Mouse (Mus musculus) forebrain, embryonic 10.5 days (tissue): ENCODE results near the gene A430078G23Rik. TPM values are rescaled to one million over a fixed set of nuclear protein-coding genes. Genes with fewer than 3 reads are reported as not detected.
A peak's percentile ranks its signal among the peaks of the same experiment; 100 is the strongest.
"Not testable (repeated sequence)": the region's sequence is repeated elsewhere in the genome, so short reads cannot be mapped to it uniquely, and the experiment has no call there.

Experiments used
- DNase-seq: peaks from one replicate; pipeline ENCODE4 v3.0.0-alpha.2; 2017; ENCODE audit warnings: low spot score; ENCODE audit errors: extremely low spot score
- H3K27ac ChIP-seq: fragments of 300-500 bp; sonication (generic); 2 replicates; pipeline ENCODE4 v1.5.1; 2016; ENCODE audit warnings: mild to moderate bottlenecking
- H3K27me3 ChIP-seq: fragments of 300-500 bp; sonication (generic); 2 replicates; pipeline ENCODE4 v1.6.1; 2016; ENCODE audit warnings: mild to moderate bottlenecking; ENCODE audit not compliant: poor library complexity, severe bottlenecking
- H3K36me3 ChIP-seq: fragments of 300-500 bp; sonication (generic); replicated peaks from 2 replicates; pipeline ENCODE4 v1.6.1; 2016; ENCODE audit warnings: mild to moderate bottlenecking, moderate library complexity
- H3K4me1 ChIP-seq: fragments of 300-500 bp; sonication (generic); 2 replicates; pipeline ENCODE4 v1.6.1; 2016
- H3K4me3 ChIP-seq: fragments of 300-500 bp; sonication (generic); 2 replicates; pipeline ENCODE4 v1.5.1; 2016; ENCODE audit warnings: mild to moderate bottlenecking, moderate library complexity
- H3K9me3 ChIP-seq: fragments of 300-500 bp; sonication (generic); 2 replicates; pipeline ENCODE4 v1.6.1; 2016; ENCODE audit warnings: mild to moderate bottlenecking, moderate library complexity
- WGBS: fragments of 180-500 bp; shearing (Covaris S2); methylation state at CpG from one replicate; pipeline ENCODE4 v1.1.7; 2016; 5-methylcytosine and 5-hydroxymethylcytosine counted together
- polyA plus RNA-seq: library from polyadenylated mRNA; unstranded; fragments of >200 nt; fragmentation: Nextera tagmentation; extraction: Ambion mirVana; gene quantifications from 2 replicates; pipeline ENCODE4 v1.2.1, GENCODE M21; 2016

A430078G23Rik gene
- polyA plus RNA-seq, 1 experiment from 2014 or later, result not detected

DNA sequence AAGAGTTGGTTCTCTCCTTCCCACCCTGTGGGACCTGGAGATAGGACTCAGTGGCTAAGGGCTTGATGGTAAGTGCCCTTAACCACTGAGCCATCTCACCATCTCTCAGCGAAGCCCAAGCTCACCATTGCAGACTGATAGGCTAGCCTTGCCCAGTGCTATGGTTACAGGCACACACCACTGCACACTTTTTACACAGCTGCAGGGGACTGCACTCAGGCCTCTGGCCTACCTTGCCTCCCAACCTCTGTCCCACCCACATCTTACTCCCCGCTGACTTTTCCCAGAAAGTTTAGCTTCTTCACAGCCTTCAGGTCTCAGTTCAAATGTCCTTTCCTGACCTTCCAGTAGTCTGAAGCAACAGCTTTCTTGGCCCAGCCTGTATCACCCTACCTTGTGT is 21.5 kb upstream of the A430078G23Rik start:
- no peak for DNase-seq
- no peak overlapping the region for H3K27ac ChIP-seq
- 91% methylated on average over 2 of the region's 2 CpGs for WGBS

GRCm38 (mm10) chr8:3335881-3336280 is 17.3 kb upstream of the A430078G23Rik start:
- Histone ChIP-seq H3K27ac (no peak overlapping the region), H3K4me3 (no peak overlapping the region), H3K9me3 (peaks cover 3% of the 10 kb centered on the region; the same call in 1 of the 2 replicates), H3K27me3 (no peaks in the 10 kb centered on the region), H3K4me1 (no peaks in the 10 kb centered on the region), H3K36me3 (no peaks in the 10 kb centered on the region)
- WGBS, result 73% methylated on average over 1 of the region's 1 CpGs
- no peak for DNase-seq

More for the DNA sequence above, 21.5 kb upstream of the A430078G23Rik start:
- H3K4me1 ChIP-seq, result no peaks in the 10 kb centered on the region
- H3K36me3 ChIP-seq, result no peaks in the 10 kb centered on the region
- H3K27me3 ChIP-seq, result no peaks in the 10 kb centered on the region
- H3K4me3 ChIP-seq, result no peak overlapping the region
- H3K9me3 ChIP-seq, result no peaks in the 10 kb centered on the region

- peak; percentile 36 for DNase-seq
- H3K27ac ChIP-seq, result no peak overlapping the region
These were observed 16.3 kb upstream of the A430078G23Rik start for GRCm38 (mm10) chr8:3336658-3337524.

DNA sequence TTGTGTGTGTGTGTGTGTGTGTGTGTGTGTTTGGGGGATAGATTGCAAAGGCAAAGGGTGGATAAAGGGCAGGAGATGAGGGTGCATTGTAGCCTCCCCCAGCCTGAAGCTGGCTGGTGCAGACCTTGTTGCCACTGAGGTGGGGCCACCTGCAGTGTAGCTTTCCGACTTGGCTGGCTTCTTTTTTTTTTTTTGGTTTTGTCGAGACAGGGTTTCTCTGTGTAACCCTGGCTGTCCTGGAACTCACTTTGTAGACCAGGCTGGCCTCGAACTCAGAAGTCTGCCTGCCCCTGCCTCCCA is 15.7 kb upstream of the A430078G23Rik start:
- DNase-seq, H3K9me3 ChIP-seq, H3K36me3 ChIP-seq, H3K27me3 ChIP-seq, H3K4me3 ChIP-seq, H3K4me1 ChIP-seq, H3K27ac ChIP-seq: not testable (repeated sequence)
- WGBS, result 89% methylated on average over 3 of the region's 3 CpGs

More at GRCm38 (mm10) chr8:3336658-3337524, 16.3 kb upstream of the A430078G23Rik start:
- H3K4me1 ChIP-seq, result no peaks in the 10 kb centered on the region
- H3K36me3 ChIP-seq, result no peaks in the 10 kb centered on the region
- H3K27me3 ChIP-seq, result no peaks in the 10 kb centered on the region
- WGBS, result 66% methylated on average over 9 of the region's 9 CpGs
- peaks cover 3% of the 10 kb centered on the region; the same call in 1 of the 2 replicates for H3K9me3 ChIP-seq
- no peak overlapping the region for H3K4me3 ChIP-seq

GRCm38 (mm10) chr8:3337971-3338370 is 15.2 kb upstream of the A430078G23Rik start:
- H3K4me1 ChIP-seq, result no peaks in the 10 kb centered on the region
- no peaks in the 10 kb centered on the region for H3K36me3 ChIP-seq
- WGBS, result 89% methylated on average over 11 of the region's 11 CpGs
- H3K9me3 ChIP-seq, result peaks cover 3% of the 10 kb centered on the region; the same call in 1 of the 2 replicates
- H3K4me3 ChIP-seq, result no peak overlapping the region
- no peak overlapping the region for H3K27ac ChIP-seq
- H3K27me3 ChIP-seq, result no peaks in the 10 kb centered on the region
- DNase-seq, result no peak

GRCm38 (mm10) chr8:3340711-3341110 is 12.5 kb upstream of the A430078G23Rik start:
- not testable (repeated sequence) for DNase-seq, H3K4me1 ChIP-seq, H3K27me3 ChIP-seq, H3K9me3 ChIP-seq, H3K27ac ChIP-seq, H3K4me3 ChIP-seq, H3K36me3 ChIP-seq
- 93% methylated on average over 3 of the region's 3 CpGs for WGBS

DNA sequence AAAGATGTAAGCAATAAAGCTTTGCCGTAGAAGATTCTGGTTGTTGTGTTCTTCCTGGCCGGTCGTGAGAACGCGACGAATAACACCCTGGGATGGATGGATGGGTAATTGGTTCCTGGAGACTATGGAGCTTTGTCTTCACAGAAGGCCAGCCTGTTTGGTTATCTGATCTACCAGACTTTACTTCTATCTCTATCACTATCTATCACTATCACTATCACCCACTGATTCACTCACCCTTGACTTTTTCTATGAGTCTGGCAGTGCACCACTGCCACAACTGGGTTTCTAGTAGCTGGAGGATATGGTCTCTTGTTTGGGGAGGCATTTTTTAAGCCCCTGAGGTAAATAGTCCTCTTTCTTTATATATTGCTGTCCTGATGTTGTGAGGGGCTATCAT is 7.9 kb upstream of the A430078G23Rik start:
- peaks cover 5% of the 10 kb centered on the region; the same call in 1 of the 2 replicates for H3K9me3 ChIP-seq
- H3K27ac ChIP-seq, result no peak overlapping the region
- no peaks in the 10 kb centered on the region for H3K27me3 ChIP-seq
- H3K4me1 ChIP-seq, result no peaks in the 10 kb centered on the region
- no peak overlapping the region for H3K4me3 ChIP-seq
- no peak for DNase-seq
- 93% methylated on average over 6 of the region's 6 CpGs for WGBS
- H3K36me3 ChIP-seq, result no peaks in the 10 kb centered on the region

- H3K36me3 ChIP-seq, result no peaks in the 10 kb centered on the region
- peaks cover 5% of the 10 kb centered on the region; the same call in 1 of the 2 replicates for H3K9me3 ChIP-seq
- H3K4me1 ChIP-seq, result no peaks in the 10 kb centered on the region
- no peak overlapping the region for H3K4me3 ChIP-seq
- no peaks in the 10 kb centered on the region for H3K27me3 ChIP-seq
- no peak overlapping the region for H3K27ac ChIP-seq
- 89% methylated on average over 5 of the region's 5 CpGs for WGBS
- DNase-seq, result no peak
These were observed 6.4 kb upstream of the A430078G23Rik start for GRCm38 (mm10) chr8:3346691-3347413.

GRCm38 (mm10) chr8:3348142-3348823 is 4.9 kb upstream of the A430078G23Rik start:
- 70% methylated on average over 13 of the region's 13 CpGs for WGBS
- no peaks in the 10 kb centered on the region for H3K4me1 ChIP-seq
- no peak overlapping the region for H3K4me3 ChIP-seq
- no peaks in the 10 kb centered on the region for H3K27me3 ChIP-seq
- H3K36me3 ChIP-seq, result no peaks in the 10 kb centered on the region
- peaks cover 7% of the 10 kb centered on the region; the same call in 1 of the 2 replicates for H3K9me3 ChIP-seq
- DNase-seq, result no peak
- H3K27ac ChIP-seq, result no peak overlapping the region

DNA sequence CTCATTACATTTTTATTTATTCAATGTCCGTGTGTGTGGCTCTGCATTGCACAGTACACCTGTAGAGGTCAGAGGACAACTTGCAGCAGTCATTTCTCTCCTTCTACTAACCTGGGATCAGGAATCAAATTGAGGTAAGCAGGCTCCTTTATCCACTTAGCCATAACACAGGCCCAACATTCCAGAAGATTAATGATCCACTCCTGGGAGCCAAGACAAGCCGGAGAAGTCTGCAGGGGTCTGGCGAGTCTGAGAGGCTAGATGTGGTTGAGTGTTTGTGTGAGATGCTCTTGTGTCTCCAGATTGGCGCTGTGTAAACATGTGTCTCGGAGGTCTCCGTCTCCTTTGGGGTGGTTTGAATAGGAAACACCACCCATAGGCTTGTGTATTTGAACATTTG is 2.5 kb upstream of the A430078G23Rik start:
- Histone ChIP-seq H3K27ac (no peak overlapping the region), H3K4me3 (no peak overlapping the region), H3K27me3 (no peaks in the 10 kb centered on the region), H3K36me3 (no peaks in the 10 kb centered on the region), H3K9me3 (peaks cover 10% of the 10 kb centered on the region; the same call in 1 of the 2 replicates), H3K4me1 (no peaks in the 10 kb centered on the region)
- DNase-seq, result no peak
- 79% methylated on average over 6 of the region's 6 CpGs for WGBS

DNA sequence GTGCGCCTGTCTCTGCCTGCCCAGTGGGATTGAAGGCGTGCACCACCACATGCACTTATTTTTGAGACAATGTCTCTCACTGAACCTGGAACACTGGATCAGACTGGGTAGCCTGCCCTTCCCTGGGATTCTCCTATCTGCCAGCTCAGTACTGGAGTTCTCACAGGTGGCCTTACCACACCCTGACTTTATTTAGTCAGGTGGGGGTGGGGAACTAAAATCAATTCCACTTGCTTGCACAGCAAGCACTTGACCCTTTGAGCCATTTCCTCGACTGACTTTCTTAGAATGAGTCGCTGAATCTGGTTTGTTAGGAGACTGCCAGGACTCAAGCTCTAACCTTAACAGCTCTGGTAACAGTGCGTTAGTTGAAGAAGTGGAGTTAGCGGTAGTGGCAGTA is 500 bp upstream of the A430078G23Rik start:
- H3K9me3 ChIP-seq, result peaks cover 5% of the 10 kb centered on the region; the same call in 1 of the 2 replicates
- no peaks in the 10 kb centered on the region for H3K36me3 ChIP-seq
- H3K27me3 ChIP-seq, result no peaks in the 10 kb centered on the region
- no peaks in the 10 kb centered on the region for H3K4me1 ChIP-seq
- no peak overlapping the region for H3K27ac ChIP-seq
- no peak for DNase-seq
- WGBS, result 88% methylated on average over 6 of the region's 6 CpGs
- no peak overlapping the region for H3K4me3 ChIP-seq

DNA sequence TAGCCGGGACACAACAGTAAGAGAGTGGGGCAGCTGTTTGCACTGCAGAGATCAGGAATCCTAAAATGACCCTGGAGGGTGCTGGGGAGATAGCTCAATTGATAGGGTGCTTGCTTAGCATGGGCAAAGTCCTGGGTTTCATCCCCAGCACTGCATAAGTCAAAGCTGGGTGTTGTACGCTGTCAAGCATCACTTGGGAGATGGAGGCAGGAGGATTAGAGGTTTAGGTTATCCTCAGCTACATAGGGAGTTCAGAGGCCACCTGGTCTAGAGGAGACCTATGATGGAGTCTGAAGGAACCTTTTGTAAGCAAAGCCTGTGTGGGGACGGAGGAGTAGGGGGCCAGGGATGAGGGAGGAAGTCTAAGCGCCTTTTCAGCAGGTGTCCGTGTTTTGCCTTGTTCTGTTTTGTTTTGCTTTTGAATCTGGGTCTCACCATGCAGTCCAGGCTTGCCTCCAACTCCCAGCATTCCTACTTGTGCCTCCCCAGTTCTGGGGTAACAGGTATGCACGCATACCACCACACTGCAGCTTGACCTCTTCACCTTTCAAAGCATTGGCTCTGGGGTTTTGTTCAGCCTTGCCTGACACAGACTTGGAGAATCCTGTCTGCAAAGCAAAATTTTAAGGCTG is 712 bp downstream of the A430078G23Rik start:
- H3K27ac ChIP-seq, result no peak overlapping the region
- WGBS, result 71% methylated on average over 6 of the region's 6 CpGs
- H3K9me3 ChIP-seq, result peaks cover 5% of the 10 kb centered on the region; the same call in 1 of the 2 replicates
- H3K27me3 ChIP-seq, result no peaks in the 10 kb centered on the region
- no peaks in the 10 kb centered on the region for H3K36me3 ChIP-seq
- no peak for DNase-seq
- no peak overlapping the region for H3K4me3 ChIP-seq
- no peaks in the 10 kb centered on the region for H3K4me1 ChIP-seq
